Mouse (Mus musculus) embryonic fibroblast, embryonic 13.5 days (primary cell): ENCODE data around the gene Tnfsf18. TPM values are rescaled to one million over a fixed set of nuclear protein-coding genes. Genes with fewer than 3 reads are reported as not detected.

Source experiments
- H3K27ac ChIP-seq: 2 replicates; pipeline ENCODE4 v1.5.1; 2012; ENCODE audit warnings: low read length, control low read depth, inconsistent platforms; ENCODE audit not compliant: insufficient read depth
- H3K4me1 ChIP-seq: 2 replicates; pipeline ENCODE4 v1.6.1; 2011; ENCODE audit warnings: low read length; ENCODE audit not compliant: control insufficient read depth, insufficient read depth
- H3K4me3 ChIP-seq: 2 replicates; pipeline ENCODE4 v1.5.1; 2011; ENCODE audit warnings: mild to moderate bottlenecking, control low read depth, low read length; ENCODE audit not compliant: insufficient read depth
- CTCF ChIP-seq: IDR thresholded peaks from 2 replicates; pipeline ENCODE4 v1.5.1; 2011; ENCODE audit warnings: mild to moderate bottlenecking, control low read depth, low read length, moderate library complexity, borderline replicate concordance; ENCODE audit not compliant: insufficient read depth
- POLR2A ChIP-seq: IDR thresholded peaks from 2 replicates; pipeline ENCODE4 v1.6.1; 2011; ENCODE audit warnings: low read depth, mild to moderate bottlenecking, control low read depth, low read length, moderate library complexity
- polyA plus RNA-seq: library from polyadenylated mRNA; stranded (reverse); fragments of >200 nt; gene quantifications from 2 replicates; pipeline ENCODE4 v1.2.4, GENCODE M21; 2011; ENCODE audit warnings: low read depth; ENCODE audit not compliant: missing spikeins, insufficient read length

Gene Tnfsf18
- polyA plus RNA-seq = 0.25 and 0.87 TPM in 2 replicates

DNA sequence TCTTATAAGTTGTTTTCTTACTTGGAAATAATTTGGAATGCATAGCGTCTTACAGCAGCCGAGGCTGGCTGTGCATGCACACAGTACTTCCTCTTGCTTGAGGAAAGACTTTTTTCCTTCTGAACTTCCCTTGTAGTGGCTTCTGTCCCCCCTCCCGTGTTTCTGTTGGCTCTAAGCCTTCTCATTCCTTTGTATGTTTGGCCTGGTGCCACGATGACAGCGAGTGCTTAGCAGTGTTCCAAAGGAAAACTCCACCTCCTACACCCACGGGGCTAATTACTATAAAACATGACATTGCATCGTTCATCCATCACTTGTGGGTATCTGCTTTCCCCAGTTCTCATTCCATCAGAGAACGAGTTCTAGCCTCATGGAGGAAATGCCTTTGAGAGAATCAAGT is at the start of gene Tnfsf18:
Gene Tnfsf18 (plus strand): TSS at position 313 of the 400 bp plus-strand sequence.
- Histone ChIP-seq H3K4me1 (peaks cover 6% of the 10 kb centered on the region; the same call in 1 of the 2 replicates), H3K4me3 (no peak within 1 kb of the TSS), H3K27ac (no peak within 1 kb of the TSS; the same call in 1 of the 2 replicates)
- no peak for TF ChIP-seq CTCF
- TF ChIP-seq POLR2A = no peak

DNA sequence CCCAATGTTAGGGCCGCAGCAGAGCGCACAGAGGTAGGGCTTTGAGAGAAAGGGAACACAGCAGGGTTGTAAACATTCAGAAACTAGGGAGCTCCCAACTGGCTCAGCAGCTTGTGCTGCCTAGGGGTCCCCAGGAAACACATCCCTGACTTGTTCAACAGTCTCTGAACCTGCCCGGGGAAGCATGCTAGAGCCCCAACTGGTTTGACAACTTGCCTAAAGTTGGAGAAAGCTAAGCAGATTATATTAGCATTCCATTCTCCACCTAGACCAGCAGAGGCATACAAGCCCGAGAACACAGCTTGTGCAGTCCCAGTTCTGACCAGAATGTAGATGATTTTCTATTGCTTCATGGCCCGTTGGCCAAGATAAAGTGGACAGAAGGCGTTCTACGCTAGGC is 49.6 kb upstream of the Tnfsf18 start:
- Histone ChIP-seq H3K4me1 (no peaks in the 10 kb centered on the region), H3K4me3 (no peak overlapping the region), H3K27ac (no peak overlapping the region)
- TF ChIP-seq POLR2A = no peak
- no peak for TF ChIP-seq CTCF

DNA sequence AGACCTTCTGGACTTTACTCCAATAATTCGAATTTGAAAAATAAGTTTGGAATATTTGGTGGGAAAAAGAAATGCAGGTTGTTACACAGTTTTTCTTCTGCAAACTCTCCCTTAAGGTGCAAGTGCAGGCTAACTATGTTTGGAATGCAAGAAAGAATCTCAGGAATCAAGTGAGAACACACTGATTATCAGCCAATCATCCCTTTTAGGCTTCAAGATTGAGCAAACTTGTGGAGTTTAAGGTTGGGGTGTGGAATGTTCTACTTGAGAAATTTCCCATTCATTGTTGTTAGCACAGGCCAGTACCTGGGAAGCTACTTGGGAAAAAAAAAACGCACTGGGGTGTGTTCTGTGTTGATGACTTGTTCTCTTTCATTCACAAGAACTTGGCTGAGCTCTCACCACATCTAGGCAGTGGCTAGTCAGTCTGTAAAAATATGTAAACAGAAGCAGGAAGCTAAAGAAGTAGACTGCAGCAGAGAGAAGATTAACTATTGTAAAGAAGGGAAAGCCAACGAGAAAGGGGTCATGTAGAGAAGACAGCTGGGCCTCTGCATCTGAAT is 42.7 kb upstream of the Tnfsf18 start:
- no peaks in the 10 kb centered on the region for H3K4me1 ChIP-seq
- no peak overlapping the region for H3K27ac ChIP-seq
- TF ChIP-seq POLR2A (no peak), CTCF (no peak)
- H3K4me3 ChIP-seq = no peak overlapping the region

DNA sequence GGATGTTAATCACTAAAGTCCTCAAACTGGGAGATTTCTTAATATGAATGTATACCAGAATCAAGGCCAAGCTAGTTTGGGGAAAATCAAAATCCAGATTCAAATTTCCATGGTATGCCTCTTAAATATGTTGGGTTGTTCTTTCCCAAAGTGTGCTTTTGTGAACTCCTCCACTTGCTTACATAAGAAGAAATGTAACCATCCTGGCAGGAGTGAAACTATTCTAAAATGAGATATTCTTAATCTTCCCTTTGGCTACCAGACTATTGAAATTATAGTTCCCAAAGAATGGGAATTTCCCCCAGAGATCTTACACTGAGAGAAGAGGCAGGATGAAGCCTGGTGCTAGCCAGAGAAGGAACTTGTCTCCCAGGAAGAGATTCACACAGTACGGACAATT is 42.2 kb upstream of the Tnfsf18 start:
- no peaks in the 10 kb centered on the region for H3K4me1 ChIP-seq
- no peak overlapping the region for H3K27ac ChIP-seq
- H3K4me3 ChIP-seq = no peak overlapping the region
- TF ChIP-seq CTCF = no peak
- no peak for TF ChIP-seq POLR2A

DNA sequence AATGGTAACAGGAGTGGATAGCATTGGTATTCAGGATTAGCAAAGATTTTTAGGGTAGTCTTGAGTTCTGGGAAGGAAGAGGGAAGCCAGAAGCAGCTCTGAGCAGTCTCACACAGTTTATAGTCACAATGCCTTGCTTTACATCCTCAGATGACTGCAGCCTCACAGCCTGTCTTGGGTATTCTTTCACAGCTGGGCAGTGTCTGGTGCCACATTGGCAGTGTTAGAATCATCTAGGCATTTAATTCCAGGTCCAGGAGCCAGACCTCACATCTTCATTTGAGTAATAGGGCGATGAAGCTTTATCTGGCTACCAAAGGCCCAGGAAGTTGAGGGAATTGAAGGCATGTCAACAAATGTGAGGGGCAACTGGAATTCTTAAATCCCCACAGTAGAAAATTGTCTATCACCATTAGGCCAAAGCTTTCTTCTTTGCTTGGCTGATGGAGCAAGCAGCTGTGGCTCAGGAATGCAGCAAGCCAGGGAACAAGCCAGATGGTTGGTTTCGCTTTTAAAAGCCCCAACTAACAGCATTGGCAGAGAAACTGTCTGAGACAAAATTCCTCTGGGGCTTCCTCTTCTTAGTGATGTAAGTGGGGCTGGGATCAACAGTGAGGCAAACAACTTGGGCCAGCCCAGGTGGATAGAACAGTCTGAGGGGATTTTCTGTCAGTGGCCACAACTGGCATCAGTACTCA is 30.9 kb upstream of the Tnfsf18 start:
- Histone ChIP-seq H3K4me1 (peaks cover 4% of the 10 kb centered on the region; the same call in 1 of the 2 replicates), H3K4me3 (no peak overlapping the region), H3K27ac (peak overlapping the region; percentile 27)
- TF ChIP-seq POLR2A = no peak
- no peak for TF ChIP-seq CTCF

DNA sequence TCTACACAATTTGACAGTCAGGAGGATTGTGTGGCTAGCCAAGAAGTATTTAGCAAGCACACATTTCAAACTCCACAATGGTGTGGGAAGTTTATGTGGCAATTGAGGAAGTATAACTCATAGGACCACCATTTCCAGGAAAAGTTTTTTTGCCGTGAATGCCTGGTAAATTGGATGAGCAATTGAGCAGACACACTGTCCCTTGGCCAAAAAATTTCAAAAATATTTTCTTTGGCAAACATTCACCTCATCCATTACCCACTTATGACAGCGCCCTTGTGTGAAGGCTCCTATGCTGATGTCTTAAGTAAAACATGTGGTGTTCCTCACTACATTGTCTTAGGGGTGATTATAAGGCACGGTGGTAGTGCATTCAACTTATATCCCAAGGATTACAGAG is 17.2 kb upstream of the Tnfsf18 start:
- TF ChIP-seq POLR2A = no peak
- TF ChIP-seq CTCF = no peak
- H3K27ac ChIP-seq = no peak overlapping the region
- peaks cover under 1% of the 10 kb centered on the region; the same call in 1 of the 2 replicates for H3K4me1 ChIP-seq
- no peak overlapping the region for H3K4me3 ChIP-seq

DNA sequence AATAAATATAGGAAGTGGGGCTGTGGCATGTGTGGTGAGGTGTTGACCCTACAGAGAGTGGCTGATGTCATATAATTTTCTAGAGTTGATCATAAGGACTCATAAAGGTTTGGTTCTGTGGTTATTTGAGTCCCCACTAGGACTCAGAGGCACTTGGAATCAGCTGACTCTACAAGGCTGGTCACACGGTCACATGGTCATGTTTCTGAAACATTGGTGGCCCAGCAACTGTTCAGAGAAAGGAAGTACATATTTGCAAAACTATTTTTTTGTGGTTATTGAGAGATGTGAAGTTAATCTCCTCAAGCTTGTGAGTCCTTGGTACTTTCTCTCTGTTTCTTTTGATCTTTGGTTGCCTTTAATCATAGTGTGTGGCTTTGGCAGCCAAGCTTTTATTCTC is 14.6 kb upstream of the Tnfsf18 start:
- H3K4me1 ChIP-seq = peaks cover 2% of the 10 kb centered on the region; the same call in 1 of the 2 replicates
- H3K27ac ChIP-seq = peak overlapping the region; percentile 57; the same call in 1 of the 2 replicates
- no peak for TF ChIP-seq CTCF
- TF ChIP-seq POLR2A = no peak
- no peak overlapping the region for H3K4me3 ChIP-seq

DNA sequence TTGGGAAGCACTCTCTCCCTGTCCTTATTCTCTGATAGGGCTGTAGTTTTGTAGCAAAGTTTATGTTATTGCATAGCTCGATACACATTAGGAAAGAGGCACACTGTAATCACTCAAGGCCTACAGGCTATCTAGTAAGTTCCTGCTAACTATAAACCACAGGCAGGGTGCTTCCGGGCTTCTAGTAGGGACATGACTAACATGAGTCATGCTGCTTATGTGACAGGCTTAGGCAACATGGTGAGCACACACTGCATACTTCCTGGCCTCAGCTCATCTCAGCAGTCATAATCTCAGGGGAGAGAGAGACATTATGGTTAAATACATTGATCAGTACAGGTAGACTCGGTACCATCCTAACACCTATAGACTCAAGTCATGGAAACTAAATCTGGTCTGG is 12.2 kb upstream of the Tnfsf18 start:
- Histone ChIP-seq H3K4me3 (no peak overlapping the region), H3K27ac (no peak overlapping the region), H3K4me1 (peaks cover 2% of the 10 kb centered on the region)
- TF ChIP-seq POLR2A (no peak), CTCF (no peak)

DNA sequence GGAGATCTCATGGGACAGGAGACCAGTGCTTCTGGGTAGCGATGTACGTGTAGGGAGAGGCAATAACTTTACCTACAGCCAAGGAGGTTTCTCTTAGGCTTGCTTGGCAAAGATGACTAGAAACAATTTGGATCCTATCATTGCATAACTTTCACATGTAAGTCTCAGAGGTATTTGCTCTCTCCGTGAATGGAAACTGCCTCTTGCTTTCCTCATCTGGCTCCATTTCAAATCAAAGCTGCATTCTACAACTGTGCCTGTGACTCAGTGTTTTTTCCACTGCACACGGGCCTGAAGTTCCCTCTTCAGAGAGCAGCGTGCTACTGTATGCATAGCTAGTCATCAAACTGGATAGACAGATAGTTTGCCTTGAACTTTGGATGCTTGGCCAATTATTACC is 7.4 kb upstream of the Tnfsf18 start:
- H3K27ac ChIP-seq = no peak overlapping the region
- no peak for TF ChIP-seq CTCF
- no peak for TF ChIP-seq POLR2A
- H3K4me1 ChIP-seq = peaks cover 5% of the 10 kb centered on the region
- no peak overlapping the region for H3K4me3 ChIP-seq

DNA sequence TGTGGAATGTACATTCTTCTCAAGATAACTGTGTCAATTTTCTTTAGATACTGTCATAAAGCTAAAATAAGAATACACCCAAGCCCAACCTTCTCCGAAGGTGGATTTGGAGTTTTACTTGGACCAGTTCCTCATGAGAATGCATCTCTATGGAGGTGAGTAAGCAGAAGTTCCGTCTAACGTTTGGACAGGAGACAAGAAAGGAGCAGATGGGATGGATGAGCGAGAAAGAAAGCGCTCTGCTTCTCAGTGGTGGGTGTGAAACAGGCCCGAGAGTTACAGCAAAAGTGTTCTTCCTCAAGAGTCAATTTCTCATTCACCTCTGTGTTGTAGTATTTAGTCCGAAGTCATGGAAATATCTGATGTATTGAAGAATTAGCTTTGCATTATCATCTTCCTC is 2.7 kb upstream of the Tnfsf18 start:
- TF ChIP-seq POLR2A (no peak), CTCF (no peak)
- Histone ChIP-seq H3K4me3 (no peak overlapping the region), H3K4me1 (peaks cover 6% of the 10 kb centered on the region), H3K27ac (peak overlapping the region; percentile 78)
